25 mouse cellular contexts compared by ENCODE assay signal in the genomic region with DNA sequence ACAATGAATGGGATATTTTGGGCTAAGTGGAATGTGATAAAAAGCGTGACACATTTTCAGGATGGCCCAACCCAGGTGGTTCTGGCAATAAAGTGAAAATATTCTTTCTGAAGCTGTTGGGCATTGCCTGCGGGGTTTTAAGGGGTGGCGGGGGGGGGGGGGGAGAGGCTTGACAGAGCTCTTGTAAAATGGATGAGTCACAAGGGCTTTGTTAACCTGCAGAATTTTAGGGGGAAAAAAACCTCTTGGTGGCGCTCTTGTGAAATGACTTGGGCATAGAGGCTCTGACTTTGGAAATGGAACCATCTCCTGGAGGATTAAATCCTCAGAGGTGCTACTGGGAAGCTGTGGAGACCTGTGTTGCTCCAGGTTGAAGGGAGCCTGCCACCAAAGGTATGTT.
DNase-seq lines count a peak whose midpoint lies in the region; TF ChIP-seq lines count a peak whose summit lies in the region.
"Had no signal": no experiment of that assay in that cellular context is flagged by ENCODE, and none has a peak within 500 bp of the region (broad histone marks: within the 10 kb centered on the region; RNA-seq: fewer than 3 reads in every experiment).

No protein-coding gene starts in this region.

- peak; percentile 7 for DNase-seq in ES-CJ7 (ENCODE audit: low read depth, low spot score)
- peak; percentile 31 for DNase-seq in cerebellum, adult 11 months
- DNase-seq in cerebellum, adult 9-10 months, result peak; percentile 62
- peak; percentile 18 to 34 for DNase-seq in cerebellum, postnatal 36 days
- no peak for DNase-seq in kidney, postnatal 4 days
- no peak for DNase-seq in kidney, adult 2 months
- DNase-seq: adrenal gland, adult 8-10 months; gastrocnemius, postnatal 25 days; heart, adult 11 months; heart, postnatal 36 days; kidney, postnatal 14 days; right cerebral cortex, postnatal 14 days had no signal

- H3K4me3 ChIP-seq in kidney, adult 2 months (ENCODE audit: insufficient read depth, low read depth, low read length), result no peak overlapping the region
- H3K4me3 ChIP-seq: embryonic facial prominence, embryonic 10.5 days; embryonic facial prominence, embryonic 15.5 days; forebrain, embryonic 13.5 days; heart, embryonic 10.5 days; heart, embryonic 15.5 days; hindbrain, embryonic 12.5 days; limb, embryonic 13.5 days; midbrain, embryonic 13.5 days; stomach, embryonic 15.5 days had no signal

- H3K36me3 ChIP-seq in kidney, adult 2 months (ENCODE audit: control insufficient read depth, insufficient read depth, low read length), result no peaks in the 10 kb centered on the region
- H3K36me3 ChIP-seq: embryonic facial prominence, embryonic 10.5 days; embryonic facial prominence, embryonic 15.5 days; G1E; heart, embryonic 10.5 days; heart, embryonic 15.5 days; hindbrain, embryonic 12.5 days; limb, embryonic 13.5 days; midbrain, embryonic 13.5 days; stomach, embryonic 15.5 days had no signal

- H3K27ac ChIP-seq in kidney, adult 2 months (ENCODE audit: insufficient read depth, low read depth, low read length), result no peak overlapping the region
- H3K27ac ChIP-seq: embryonic facial prominence, embryonic 10.5 days; embryonic facial prominence, embryonic 15.5 days; forebrain, embryonic 13.5 days; heart, embryonic 10.5 days; heart, embryonic 15.5 days; hindbrain, embryonic 12.5 days; hindbrain, postnatal 0 days; limb, embryonic 13.5 days; macrophage; midbrain, embryonic 13.5 days; stomach, embryonic 15.5 days had no signal

- TF ChIP-seq CTCF in kidney, adult 2 months (conservative IDR thresholded peaks at IDR 0.05; ENCODE audit: insufficient read depth, insufficient read length, low read depth, low read length), result no peak

- H3K27me3 ChIP-seq in kidney, adult 2 months (replicated peaks; ENCODE audit: control insufficient read depth, insufficient read depth, low read length), result no peaks in the 10 kb centered on the region
- H3K27me3 ChIP-seq: CH12.LX; embryonic facial prominence, embryonic 15.5 days; forebrain, embryonic 13.5 days; heart, embryonic 15.5 days; hindbrain, embryonic 12.5 days; limb, embryonic 13.5 days; midbrain, embryonic 13.5 days; stomach, embryonic 15.5 days had no signal

- H3K4me1 ChIP-seq in kidney, adult 2 months (ENCODE audit: control insufficient read depth, insufficient read depth, low read length), result no peaks in the 10 kb centered on the region
- H3K4me1 ChIP-seq: embryonic facial prominence, embryonic 10.5 days; embryonic facial prominence, embryonic 15.5 days; forebrain, embryonic 13.5 days; heart, embryonic 10.5 days; heart, embryonic 15.5 days; hindbrain, embryonic 12.5 days; limb, embryonic 13.5 days; midbrain, embryonic 13.5 days; stomach, embryonic 15.5 days had no signal

- no peak for TF ChIP-seq POLR2A in kidney, adult 2 months (IDR thresholded peaks at IDR 0.05; ENCODE audit: low read depth, low read length)

- WGBS in kidney, adult 2 months, result 74% methylated on average over 4 of the region's 4 CpGs

Comparison
In these comparisons a context has a peak if more than half of its experiments do, and no peak if none do; other contexts are left out.
1. DNase-seq: peak in ES-CJ7 (single experiment), cerebellum, adult 11 months (single experiment), cerebellum, adult 9-10 months (single experiment) and cerebellum, postnatal 36 days (2 of 2); none in kidney, postnatal 4 days (0 of 2) and kidney, adult 2 months (single experiment).